Comparison of ENCODE assay signal across 9 mouse cellular contexts in the genomic region with DNA sequence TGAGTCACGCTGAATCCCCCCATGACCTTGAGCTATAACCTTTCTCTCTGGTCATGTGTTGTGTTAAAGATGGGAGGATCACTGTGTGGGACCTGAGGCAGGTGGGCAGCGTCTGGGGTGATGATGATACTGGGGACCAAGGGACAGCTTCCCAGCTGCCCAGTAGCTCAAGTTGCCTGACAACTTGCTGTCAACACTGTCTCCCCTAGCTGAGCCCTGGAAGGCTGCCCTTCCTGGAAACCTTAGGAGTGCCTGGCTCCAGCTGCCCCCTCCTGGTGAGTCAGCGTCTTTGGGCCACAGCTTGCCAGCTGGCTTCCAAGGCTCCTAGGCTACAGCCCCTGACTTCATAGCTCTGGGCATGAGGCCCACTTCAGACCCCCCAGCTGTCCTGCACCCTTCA. TPM values are rescaled to one million over a fixed set of nuclear protein-coding genes. Genes with fewer than 3 reads are reported as not detected.
A peak's percentile ranks its signal among the peaks of the same experiment; 100 is the strongest.
DNase-seq lines count a peak whose midpoint lies in the region; TF ChIP-seq lines count a peak whose summit lies in the region.
"Had no signal": no experiment of that assay in that cellular context is flagged by ENCODE, and none has a peak within 500 bp of the region (broad histone marks: within the 10 kb centered on the region; RNA-seq: fewer than 3 reads in every experiment).

No protein-coding gene starts in this region.

- peaks cover 14% of the 10 kb centered on the region for H3K4me1 ChIP-seq in heart, embryonic 10.5 days
- H3K4me1 ChIP-seq in thymus, adult 2 months (replicated peaks; ENCODE audit: control insufficient read depth, insufficient read depth, low read length): no peaks in the 10 kb centered on the region

- no peak overlapping the region for H3K27ac ChIP-seq in heart, embryonic 10.5 days
- no peak overlapping the region for H3K27ac ChIP-seq in thymus, adult 2 months (ENCODE audit: control insufficient read depth, insufficient read depth, low read length)

- TF ChIP-seq POLR2A in thymus, adult 2 months (IDR thresholded peaks at IDR 0.05; ENCODE audit: control insufficient read depth, extremely low read depth, insufficient read depth, low read length, poor library complexity): no peak

- TF ChIP-seq CTCF in thymus, adult 2 months (IDR thresholded peaks at IDR 0.05; ENCODE audit: borderline replicate concordance, control insufficient read depth, extremely low read depth, insufficient read depth, low read length, poor library complexity): no peak

- H3K4me3 ChIP-seq in heart, embryonic 10.5 days: no peak overlapping the region
- H3K4me3 ChIP-seq in thymus, adult 2 months (ENCODE audit: control insufficient read depth, insufficient read depth, low read length): no peak overlapping the region

- DNase-seq in heart, adult 8-10 months (ENCODE audit: low spot score): peak; percentile 12
- no peak for DNase-seq in heart, embryonic 10.5 days (ENCODE audit: low spot score)
- peak; percentile 13 for DNase-seq in thymus, adult 2 months
- no peak for DNase-seq in thymus, adult 18-20 months
- DNase-seq in forelimb bud, embryonic 11.5 days (ENCODE audit: low read depth, low spot score): peak; percentile 6
- DNase-seq in layer of hippocampus, postnatal 10 days (ENCODE audit: low spot score in 2 of 2): peak; percentile 50 to 65
- no peak for DNase-seq in c-Kit-positive CD71-positive TER-119-positive erythroid progenitor cells, embryonic 14.5 days (ENCODE audit: low spot score)
- DNase-seq in spleen, postnatal 4 days (ENCODE audit: low spot score in 2 of 2): no peak

- 31% methylated on average over 3 of the region's 3 CpGs for WGBS in heart, embryonic 10.5 days
- 55% methylated on average over 3 of the region's 3 CpGs for WGBS in thymus, adult 2 months

- H3K27me3 ChIP-seq in heart, embryonic 10.5 days (ENCODE audit: insufficient read depth, poor library complexity, severe bottlenecking): peaks cover 69% of the 10 kb centered on the region
- H3K27me3 ChIP-seq in thymus, adult 2 months (ENCODE audit: control insufficient read depth, insufficient read depth, low read length): peaks cover 2% of the 10 kb centered on the region; the same call in 1 of the 2 replicates

- no peaks in the 10 kb centered on the region for H3K36me3 ChIP-seq in heart, embryonic 10.5 days
- H3K36me3 ChIP-seq in thymus, adult 2 months (ENCODE audit: control insufficient read depth, insufficient read depth, low read length): no peaks in the 10 kb centered on the region

- no peaks in the 10 kb centered on the region for H3K9me3 ChIP-seq in heart, embryonic 10.5 days

RNA-seq across cellular contexts. Expression of a gene that starts 1.0 kb away (rescaled TPM):
- 1 to 10 TPM; 3.6 to 5.9 (median 4.5) TPM for total RNA-seq in heart, adult 8-10 months (2022)
- polyA plus RNA-seq in heart, embryonic 10.5 days (2016; fragmentation: Nextera tagmentation; extraction: Ambion mirVana): 0.30 and 1.3 TPM in 2 replicates
- polyA plus RNA-seq in thymus, adult 2 months (2012; rRNA removed): 0.37 and 0.71 TPM in 2 replicates
- total RNA-seq in layer of hippocampus, postnatal 10 days (2021): 1 to 10 TPM; 6.6 to 6.9 TPM
- polyA plus RNA-seq: intestine, embryonic 14.5 days had no signal

RNA-seq across cellular contexts. Expression of a gene that starts 31.3 kb away (rescaled TPM):
- total RNA-seq in heart, adult 8-10 months (2022): 10 to 100 TPM; 10.5 to 14.1 (median 10.9) TPM
- 49.0 and 60.4 TPM in 2 replicates for polyA plus RNA-seq in heart, embryonic 10.5 days (2016; fragmentation: Nextera tagmentation; extraction: Ambion mirVana)
- polyA plus RNA-seq in thymus, adult 2 months (2012; rRNA removed): 63.3 and 97.2 TPM in 2 replicates
- total RNA-seq in layer of hippocampus, postnatal 10 days (2021): 10 to 100 TPM; 28.3 to 31.0 TPM

RNA-seq across cellular contexts. Expression of a gene that starts 39.4 kb away (rescaled TPM):
- 1 to 10 TPM; 1.2 to 4.5 (median 1.6) TPM for total RNA-seq in heart, adult 8-10 months (2022)
- 7.5 and 12.3 TPM in 2 replicates for polyA plus RNA-seq in heart, embryonic 10.5 days (2016; fragmentation: Nextera tagmentation; extraction: Ambion mirVana)
- polyA plus RNA-seq in thymus, adult 2 months (2012; rRNA removed): 17.6 and 27.9 TPM in 2 replicates
- total RNA-seq in layer of hippocampus, postnatal 10 days (2021): 1 to 10 TPM in 1 of 2 experiments, under 1 TPM in 1; 0.41 to 1.0 TPM

Comparison
In these comparisons a context has a peak if more than half of its experiments do, and no peak if none do; other contexts are left out.
1. DNase-seq: peak in heart, adult 8-10 months (single experiment), thymus, adult 2 months (single experiment), forelimb bud, embryonic 11.5 days (single experiment) and layer of hippocampus, postnatal 10 days (2 of 2); none in heart, embryonic 10.5 days (single experiment), thymus, adult 18-20 months (0 of 2), c-Kit-positive CD71-positive TER-119-positive erythroid progenitor cells, embryonic 14.5 days (single experiment) and spleen, postnatal 4 days (0 of 2).